In genomic region chr13:95641061-95641986, GRCm38 (mm10) we compare ENCODE assay signal across 20 mouse cellular contexts. TPM values are rescaled to one million over a fixed set of nuclear protein-coding genes. Genes with fewer than 3 reads are reported as not detected.
A peak's percentile ranks its signal among the peaks of the same experiment; 100 is the strongest.
DNase-seq lines count a peak whose midpoint lies in the region; ATAC-seq and TF ChIP-seq lines count a peak whose summit lies in the region.
"Had no signal": no experiment of that assay in that cellular context is flagged by ENCODE, and none has a peak within 500 bp of the region (broad histone marks: within the 10 kb centered on the region; RNA-seq: fewer than 3 reads in every experiment).

No protein-coding gene starts in this region.

- WGBS in limb, embryonic 13.5 days = 77% methylated on average over 17 of the region's 17 CpGs
- WGBS in limb, embryonic 10.5 days = 94% methylated on average over 17 of the region's 17 CpGs
- 93% methylated on average over 17 of the region's 17 CpGs for WGBS in midbrain, postnatal 0 days

- no peaks in the 10 kb centered on the region for H3K9me3 ChIP-seq in limb, embryonic 13.5 days
- H3K9me3 ChIP-seq in limb, embryonic 10.5 days (replicated peaks) = no peaks in the 10 kb centered on the region
- H3K9me3 ChIP-seq in midbrain, postnatal 0 days (ENCODE audit: low read length) = no peaks in the 10 kb centered on the region
- H3K9me3 ChIP-seq: forebrain, embryonic 12.5 days; hindbrain, embryonic 10.5 days; limb, embryonic 15.5 days; midbrain, embryonic 10.5 days had no signal

- H3K36me3 ChIP-seq in limb, embryonic 13.5 days = peaks cover 18% of the 10 kb centered on the region; the same call in 1 of the 2 replicates
- H3K36me3 ChIP-seq in limb, embryonic 10.5 days = peaks cover 14% of the 10 kb centered on the region; the same call in 1 of the 2 replicates
- no peaks in the 10 kb centered on the region for H3K36me3 ChIP-seq in C2C12 (ENCODE audit: control insufficient read depth, insufficient read depth)
- no peaks in the 10 kb centered on the region for H3K36me3 ChIP-seq in myocyte (ENCODE audit: control insufficient read depth, insufficient read depth)
- H3K36me3 ChIP-seq in midbrain, postnatal 0 days (ENCODE audit: insufficient read depth, low read length) = no peaks in the 10 kb centered on the region
- H3K36me3 ChIP-seq: limb, embryonic 15.5 days had no signal

- no peak for TF ChIP-seq CTCF in gastrocnemius, adult 2 months (IDR thresholded peaks at IDR 0.05)
- TF ChIP-seq CTCF in C2C12 (IDR thresholded peaks at IDR 0.05; ENCODE audit: control insufficient read depth, insufficient read depth, insufficient read length) = no peak
- no peak for TF ChIP-seq CTCF in midbrain, postnatal 0 days (IDR thresholded peaks at IDR 0.05)

- DNase-seq in gastrocnemius, adult 2 months = no peak
- DNase-seq in gastrocnemius, postnatal 14 days = no peak
- no peak for DNase-seq in limb, embryonic 10.5 days (ENCODE audit: low spot score)
- DNase-seq in liver = no peak
- no peak for DNase-seq in midbrain, postnatal 0 days (ENCODE audit: low spot score)
- DNase-seq: B cell, adult 2 months; cerebellum, adult 11 months; gastrocnemius, postnatal 10 days; kidney, adult 11 months; kidney, postnatal 4 days; right cerebral cortex, postnatal 4 days; thymus, postnatal 36 days had no signal

- H3K27ac ChIP-seq in gastrocnemius, adult 2 months = peak overlapping the region; percentile 38; the same call in 1 of the 2 replicates
- no peak overlapping the region for H3K27ac ChIP-seq in limb, embryonic 13.5 days
- no peak overlapping the region for H3K27ac ChIP-seq in limb, embryonic 10.5 days
- no peak overlapping the region for H3K27ac ChIP-seq in midbrain, postnatal 0 days (ENCODE audit: low read depth, low read length)
- H3K27ac ChIP-seq: forebrain, embryonic 12.5 days; hindbrain, embryonic 10.5 days; limb, embryonic 15.5 days; macrophage; midbrain, embryonic 10.5 days had no signal

- H3K79me2 ChIP-seq in C2C12 (ENCODE audit: control insufficient read depth, insufficient read depth) = no peaks in the 10 kb centered on the region
- no peaks in the 10 kb centered on the region for H3K79me2 ChIP-seq in myocyte (ENCODE audit: control insufficient read depth, insufficient read depth)

- H3K9ac ChIP-seq in limb, embryonic 13.5 days = no peak overlapping the region
- no peak overlapping the region for H3K9ac ChIP-seq in midbrain, postnatal 0 days (replicated peaks; ENCODE audit: low read length, poor library complexity, severe bottlenecking)
- H3K9ac ChIP-seq: forebrain, embryonic 12.5 days; limb, embryonic 15.5 days had no signal

- no peaks in the 10 kb centered on the region for H3K27me3 ChIP-seq in limb, embryonic 13.5 days
- H3K27me3 ChIP-seq in limb, embryonic 10.5 days (ENCODE audit: low read depth, poor library complexity, severe bottlenecking) = no peaks in the 10 kb centered on the region
- H3K27me3 ChIP-seq in C2C12 (ENCODE audit: control insufficient read depth, insufficient read depth, insufficient read length) (no peaks in the 10 kb centered on the region), myocyte (ENCODE audit: control insufficient read depth, insufficient read depth, insufficient read length) (no peaks in the 10 kb centered on the region)
- no peaks in the 10 kb centered on the region for H3K27me3 ChIP-seq in midbrain, postnatal 0 days (ENCODE audit: insufficient read depth, low read length)
- H3K27me3 ChIP-seq: forebrain, embryonic 12.5 days; limb, embryonic 15.5 days had no signal

- H3K4me3 ChIP-seq in gastrocnemius, adult 2 months = no peak overlapping the region
- H3K4me3 ChIP-seq in limb, embryonic 13.5 days = no peak overlapping the region
- no peak overlapping the region for H3K4me3 ChIP-seq in limb, embryonic 10.5 days
- H3K4me3 ChIP-seq in C2C12 (ENCODE audit: insufficient read depth, poor library complexity, severe bottlenecking) (no peak overlapping the region), myocyte (no peak overlapping the region)
- no peak overlapping the region for H3K4me3 ChIP-seq in midbrain, postnatal 0 days (ENCODE audit: low read depth, low read length)
- H3K4me3 ChIP-seq: forebrain, embryonic 12.5 days; hindbrain, embryonic 10.5 days; limb, embryonic 15.5 days; midbrain, embryonic 10.5 days had no signal

- intact Hi-C loops in gastrocnemius, adult 2 months (cut with DNase I) = no loop called here
- intact Hi-C loops in gastrocnemius, postnatal 14 days (cut with DNase I; ENCODE audit: low total_unique reads) = no loop called here

- no peaks in the 10 kb centered on the region for H3K79me3 ChIP-seq in C2C12 (ENCODE audit: low read depth)

- 0 out of 2 replicates have a peak, but pooled peaks have one; percentile 10 for ATAC-seq in limb, embryonic 13.5 days (ENCODE audit: low FRiP score, low read depth)
- ATAC-seq in midbrain, postnatal 0 days (ENCODE audit: low FRiP score) = no peak

- peaks cover 35% of the 10 kb centered on the region for H3K4me1 ChIP-seq in limb, embryonic 13.5 days
- H3K4me1 ChIP-seq in limb, embryonic 10.5 days = peaks cover 41% of the 10 kb centered on the region
- H3K4me1 ChIP-seq in midbrain, postnatal 0 days (ENCODE audit: insufficient read depth, low read length) = no peaks in the 10 kb centered on the region

- H3ac ChIP-seq in C2C12 (ENCODE audit: control insufficient read depth, insufficient read length, low read depth) (peak overlapping the region; percentile 19), myocyte (ENCODE audit: control insufficient read depth, insufficient read length) (no peak overlapping the region)

- no peak for TF ChIP-seq POLR2A in myocyte (IDR thresholded peaks at IDR 0.05; ENCODE audit: insufficient read length, low read depth)

- H3K4me2 ChIP-seq in limb, embryonic 13.5 days (replicated peaks) = no peak overlapping the region
- H3K4me2 ChIP-seq in myocyte (ENCODE audit: low read depth) = peak overlapping the region; percentile 72
- no peak overlapping the region for H3K4me2 ChIP-seq in midbrain, postnatal 0 days (ENCODE audit: low read depth, low read length, poor library complexity, severe bottlenecking)
- H3K4me2 ChIP-seq: forebrain, embryonic 12.5 days; limb, embryonic 15.5 days had no signal

TF ChIP-seq in C2C12, 6 proteins besides CTCF, POLR2A, EP300 and RAD21:
- TF ChIP-seq MAX (IDR thresholded peaks at IDR 0.05) = peak; percentile 59
- TF ChIP-seq USF1 (IDR thresholded peaks at IDR 0.05; ENCODE audit: low read depth) = no peak
- TF ChIP-seq MYOG (IDR thresholded peaks at IDR 0.05; ENCODE audit: control insufficient read depth, extremely low read depth, insufficient read length) = no peak
- peak; percentile 76 for TF ChIP-seq FOSL1 (IDR thresholded peaks at IDR 0.05; ENCODE audit: insufficient read depth, low read length, poor library complexity, severe bottlenecking)
- peak; percentile 92 for TF ChIP-seq CEBPB (IDR thresholded peaks at IDR 0.05; ENCODE audit: low read depth)
- peak; percentile 71 for TF ChIP-seq MYOD1 (IDR thresholded peaks at IDR 0.05; ENCODE audit: control insufficient read depth, insufficient read length, low read depth)

TF ChIP-seq in myocyte, 11 proteins besides CTCF, POLR2A, EP300 and RAD21:
- TF ChIP-seq POLR2AphosphoS2 (IDR thresholded peaks at IDR 0.05; ENCODE audit: insufficient read length, low read depth) (no peak), TCF12 (IDR thresholded peaks at IDR 0.05; ENCODE audit: insufficient read depth, poor library complexity, severe bottlenecking) (peak; percentile 30), CEBPB (IDR thresholded peaks at IDR 0.05; ENCODE audit: insufficient read depth, poor library complexity, severe bottlenecking) (peak; percentile 95), MYOD1 (IDR thresholded peaks at IDR 0.05; ENCODE audit: control insufficient read depth in 1 of 3, insufficient read length in 2 of 3, low read depth in 2 of 3) (peak in 1 of 3 experiments; percentile 24), E2F4 (IDR thresholded peaks at IDR 0.05; ENCODE audit: insufficient read depth) (no peak)

RNA-seq across cellular contexts. Expression of gene F2r, which starts 23.0 kb away (rescaled TPM):
- total RNA-seq in gastrocnemius, adult 2 months (2021) = 10 to 100 TPM in 1 of 2 experiments, 1 to 10 TPM in 1; 3.7 to 12.4 TPM
- total RNA-seq in gastrocnemius, postnatal 14 days (2021) = 10 to 100 TPM; 12.4 to 13.9 TPM
- 101 and 102 TPM in 2 replicates for polyA plus RNA-seq in limb, embryonic 13.5 days (2015; fragmentation: Nextera tagmentation; extraction: Ambion mirVana)
- 141 and 143 TPM in 2 replicates for polyA plus RNA-seq in limb, embryonic 10.5 days (2016; fragmentation: Nextera tagmentation; extraction: Ambion mirVana)
- polyA plus RNA-seq in C2C12 (2012; fragmentation: generic; extraction: Trizol) = 97.4 TPM
- polyA plus RNA-seq in myocyte (2012; fragmentation: generic; extraction: Trizol) = 23.6 TPM
- total RNA-seq in midbrain, postnatal 0 days (2014; rRNA removed) = 36.3 and 48.3 TPM in 2 replicates
- 27.3 and 28.8 TPM in 2 replicates for polyA plus RNA-seq in midbrain, postnatal 0 days (2015; fragmentation: Nextera tagmentation; extraction: Ambion mirVana)

RNA-seq across cellular contexts. Expression of gene F2rl2, which starts 55.3 kb away (rescaled TPM):
- not detected for total RNA-seq in gastrocnemius, adult 2 months (2021)
- total RNA-seq in gastrocnemius, postnatal 14 days (2021) = not detected
- polyA plus RNA-seq in limb, embryonic 13.5 days (2015; fragmentation: Nextera tagmentation; extraction: Ambion mirVana) = 0.38 and 0.98 TPM in 2 replicates
- 1.1 and 1.4 TPM in 2 replicates for polyA plus RNA-seq in limb, embryonic 10.5 days (2016; fragmentation: Nextera tagmentation; extraction: Ambion mirVana)
- polyA plus RNA-seq in C2C12 (2012; fragmentation: generic; extraction: Trizol) (0.50 TPM), myocyte (2012; fragmentation: generic; extraction: Trizol) (1.1 TPM)
- 0.38 and 0.49 TPM in 2 replicates for total RNA-seq in midbrain, postnatal 0 days (2014; rRNA removed)
- 0.34 and 0.68 TPM in 2 replicates for polyA plus RNA-seq in midbrain, postnatal 0 days (2015; fragmentation: Nextera tagmentation; extraction: Ambion mirVana)
